Mouse (Mus musculus) midbrain, postnatal 0 days (tissue): ENCODE data around the gene Ipcef1. TPM values are rescaled to one million over a fixed set of nuclear protein-coding genes. Genes with fewer than 3 reads are reported as not detected.

Source experiments
- ATAC-seq: fragments of 200-750 bp; cut with Nextera tagmentation; 2 replicates; pipeline ENCODE4 v1.8.0; 2017; ENCODE audit warnings: moderate number of reproducible peaks, mild to moderate bottlenecking, moderate TSS enrichment, moderate library complexity; ENCODE audit not compliant: low FRiP score
- DNase-seq: peaks from one replicate; pipeline ENCODE4 v3.0.0-alpha.2; 2015; ENCODE audit warnings: low spot score
- H3K27ac ChIP-seq: fragments of 300-500 bp; sonication (generic); 2 replicates; pipeline ENCODE4 v1.5.1; 2014; ENCODE audit warnings: low read depth, mild to moderate bottlenecking, low read length, mixed read lengths
- H3K27me3 ChIP-seq: fragments of 300-500 bp; sonication (generic); 2 replicates; pipeline ENCODE4 v1.6.1; 2014; ENCODE audit warnings: low read length, control low read depth, mixed read lengths; ENCODE audit not compliant: insufficient read depth
- H3K36me3 ChIP-seq: fragments of 300-500 bp; sonication (generic); 2 replicates; pipeline ENCODE4 v1.6.1; 2014; ENCODE audit warnings: low read length, control low read depth, mixed read lengths; ENCODE audit not compliant: insufficient read depth
- H3K4me1 ChIP-seq: fragments of 300-500 bp; sonication (generic); 2 replicates; pipeline ENCODE4 v1.6.1; 2014; ENCODE audit warnings: mild to moderate bottlenecking, control low read depth, antibody characterized with exemption, low read length, mixed read lengths; ENCODE audit not compliant: insufficient read depth
- H3K4me2 ChIP-seq: fragments of 300-500 bp; sonication (generic); 2 replicates; pipeline ENCODE4 v1.6.1; 2014; ENCODE audit warnings: low read depth, mild to moderate bottlenecking, low read length, mixed read lengths; ENCODE audit not compliant: poor library complexity, severe bottlenecking
- H3K4me3 ChIP-seq: fragments of 300-500 bp; sonication (generic); 2 replicates; pipeline ENCODE4 v1.5.1; 2014; ENCODE audit warnings: low read depth, mild to moderate bottlenecking, low read length, moderate library complexity
- H3K9ac ChIP-seq: fragments of 300-500 bp; sonication (generic); replicated peaks from 2 replicates; pipeline ENCODE4 v1.6.1; 2014; ENCODE audit warnings: mild to moderate bottlenecking, low read length, moderate library complexity, mixed read lengths; ENCODE audit not compliant: poor library complexity, severe bottlenecking
- H3K9me3 ChIP-seq: fragments of 300-500 bp; sonication (generic); 2 replicates; pipeline ENCODE4 v1.6.1; 2016; ENCODE audit warnings: low read length, control low read depth
- CTCF ChIP-seq: IDR thresholded peaks from 2 replicates; pipeline ENCODE4 v1.5.1; 2016; ENCODE audit warnings: antibody characterized with exemption, mild to moderate bottlenecking
- WGBS: fragments of 180-500 bp; shearing (Covaris S2); extraction: QIAGEN DNeasy Blood & Tissue Kit; methylation state at CpG from one replicate; pipeline ENCODE4 v1.1.7; 2014; 5-methylcytosine and 5-hydroxymethylcytosine counted together
- polyA plus RNA-seq: library from polyadenylated mRNA; unstranded; fragments of >200 nt; fragmentation: Nextera tagmentation; extraction: Ambion mirVana; gene quantifications from 2 replicates; pipeline ENCODE4 v1.2.1, GENCODE M21; 2015
- total RNA-seq: library from RNA; depleted of rRNA; stranded (reverse); fragments of >200 nt; gene quantifications from 2 replicates; pipeline ENCODE4 v1.2.3, GENCODE M21; 2014

The Ipcef1 gene
- total and polyA plus RNA-seq, 2 experiments from 2014 or later, result 1.8 to 6.1 TPM

DNA sequence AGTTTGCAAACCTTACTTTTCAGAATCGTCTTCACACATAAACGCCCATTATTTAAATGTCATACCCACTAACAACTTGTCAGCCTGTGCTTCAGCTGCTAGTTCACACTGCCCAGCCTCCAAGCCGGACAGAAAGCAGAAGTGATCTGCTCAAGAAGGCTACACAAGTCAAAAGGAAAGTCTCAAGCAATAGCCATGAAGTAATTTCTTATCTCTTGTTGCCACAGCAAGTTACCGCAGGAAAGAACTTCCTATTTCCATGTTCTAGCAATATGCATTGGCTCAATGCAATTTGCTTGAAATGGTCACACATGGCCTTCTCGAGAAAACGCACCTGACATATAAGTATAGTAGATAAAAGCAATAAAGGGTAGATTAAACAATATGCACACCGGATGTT, 10.7 kb upstream of the Ipcef1 start:
- ATAC-seq, result no peak
- H3K4me2 ChIP-seq, result no peak overlapping the region
- no peak overlapping the region for H3K27ac ChIP-seq
- no peaks in the 10 kb centered on the region for H3K9me3 ChIP-seq
- no peak for DNase-seq
- H3K9ac ChIP-seq, result no peak overlapping the region
- no peaks in the 10 kb centered on the region for H3K4me1 ChIP-seq
- H3K27me3 ChIP-seq, result no peaks in the 10 kb centered on the region
- H3K4me3 ChIP-seq, result no peak overlapping the region
- WGBS, result 91% methylated on average over 7 of the region's 7 CpGs
- no peaks in the 10 kb centered on the region for H3K36me3 ChIP-seq
- no peak for TF ChIP-seq CTCF

DNA sequence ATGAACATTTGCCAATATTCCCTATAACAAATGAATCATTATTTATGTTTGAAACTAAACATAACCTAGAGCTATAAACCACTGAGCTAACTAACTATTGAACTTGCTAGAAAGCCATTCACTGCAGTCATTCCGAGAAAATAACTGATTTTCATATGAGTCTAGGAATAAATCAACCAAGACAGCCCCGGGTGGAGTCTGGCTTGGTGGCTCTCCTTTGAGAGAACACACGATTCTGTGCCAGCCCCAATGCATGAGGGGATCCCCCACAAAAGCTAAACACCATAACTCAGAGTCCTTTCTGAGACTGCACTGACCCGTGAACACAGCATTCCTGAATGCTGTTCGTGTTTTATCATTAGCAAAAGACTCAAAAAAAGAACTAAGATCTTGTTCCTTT, 8.0 kb upstream of the Ipcef1 start:
- ATAC-seq, result no peak
- Histone ChIP-seq H3K27ac (no peak overlapping the region), H3K4me3 (no peak overlapping the region), H3K4me2 (no peak overlapping the region), H3K9me3 (no peaks in the 10 kb centered on the region), H3K36me3 (no peaks in the 10 kb centered on the region), H3K4me1 (no peaks in the 10 kb centered on the region), H3K9ac (no peak overlapping the region), H3K27me3 (no peaks in the 10 kb centered on the region)
- WGBS, result 67% methylated on average over 5 of the region's 5 CpGs
- TF ChIP-seq CTCF, result no peak
- DNase-seq, result no peak

DNA sequence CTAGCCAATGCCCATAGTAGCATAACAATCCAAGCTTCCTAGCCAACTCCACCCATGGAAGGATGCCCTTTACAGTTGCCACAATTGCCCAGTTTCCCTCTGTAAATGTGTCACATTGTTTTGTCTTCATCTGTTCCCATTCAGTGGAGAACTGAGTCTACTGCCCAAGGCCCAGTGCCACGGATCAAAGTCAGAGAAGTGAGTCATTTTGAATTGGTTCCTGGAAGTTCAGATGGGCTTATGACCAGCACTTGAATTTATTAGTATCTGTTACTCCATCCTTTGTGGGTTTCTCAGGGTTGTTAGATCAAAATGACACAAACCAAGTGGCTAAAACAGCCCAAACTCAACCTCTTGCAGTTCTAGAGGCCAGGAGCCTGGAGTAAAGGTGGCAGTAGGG, 5.3 kb upstream of the Ipcef1 start:
- H3K4me2 ChIP-seq, result no peak overlapping the region
- H3K36me3 ChIP-seq, result no peaks in the 10 kb centered on the region
- DNase-seq (no peak), ATAC-seq (no peak)
- no peaks in the 10 kb centered on the region for H3K9me3 ChIP-seq
- no peak overlapping the region for H3K9ac ChIP-seq
- no peaks in the 10 kb centered on the region for H3K4me1 ChIP-seq
- H3K4me3 ChIP-seq, result no peak overlapping the region
- H3K27ac ChIP-seq, result no peak overlapping the region
- 94% methylated on average over 1 of the region's 1 CpGs for WGBS
- H3K27me3 ChIP-seq, result no peaks in the 10 kb centered on the region
- TF ChIP-seq CTCF, result no peak

DNA sequence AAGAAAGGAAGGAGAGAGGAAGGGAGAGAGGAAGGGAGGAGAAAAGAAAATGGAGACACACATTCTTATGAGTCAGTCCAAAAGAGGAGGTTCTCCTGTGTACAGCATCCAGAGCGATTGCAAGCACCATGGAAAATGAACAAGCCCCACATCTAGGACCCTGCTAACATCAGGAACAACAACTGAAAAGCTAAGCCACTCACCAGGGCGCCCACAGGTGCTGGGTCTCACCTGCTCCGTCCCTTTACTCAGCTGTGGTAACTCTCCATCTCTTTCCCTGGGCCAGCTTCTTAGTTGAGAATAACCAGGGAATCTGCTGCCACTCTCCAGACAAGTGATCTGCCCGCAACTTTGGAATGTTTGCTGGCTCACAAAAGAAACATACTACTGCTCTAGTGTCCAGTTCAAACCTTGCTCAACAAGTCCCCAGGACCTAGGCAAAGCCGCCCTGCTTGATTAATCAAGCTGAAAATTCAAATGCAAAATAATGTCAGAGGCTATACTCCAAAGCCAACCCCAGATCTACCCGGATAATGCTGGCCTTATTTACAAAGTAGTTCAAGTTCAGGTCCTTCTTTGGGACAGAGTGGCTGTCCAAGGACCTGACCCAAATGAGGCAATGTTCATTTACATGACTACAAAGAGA, 2.4 kb upstream of the Ipcef1 start:
- no peak for ATAC-seq
- H3K4me2 ChIP-seq, result no peak overlapping the region
- H3K4me1 ChIP-seq, result 0 out of 2 replicates have a peak, but pooled peaks cover 2% of the 10 kb centered on the region
- H3K27me3 ChIP-seq, result no peaks in the 10 kb centered on the region
- H3K9me3 ChIP-seq, result no peaks in the 10 kb centered on the region
- no peak overlapping the region for H3K9ac ChIP-seq
- H3K4me3 ChIP-seq, result no peak overlapping the region
- no peak for TF ChIP-seq CTCF
- WGBS, result 73% methylated on average over 6 of the region's 6 CpGs
- no peaks in the 10 kb centered on the region for H3K36me3 ChIP-seq
- DNase-seq, result no peak
- H3K27ac ChIP-seq, result no peak overlapping the region

DNA sequence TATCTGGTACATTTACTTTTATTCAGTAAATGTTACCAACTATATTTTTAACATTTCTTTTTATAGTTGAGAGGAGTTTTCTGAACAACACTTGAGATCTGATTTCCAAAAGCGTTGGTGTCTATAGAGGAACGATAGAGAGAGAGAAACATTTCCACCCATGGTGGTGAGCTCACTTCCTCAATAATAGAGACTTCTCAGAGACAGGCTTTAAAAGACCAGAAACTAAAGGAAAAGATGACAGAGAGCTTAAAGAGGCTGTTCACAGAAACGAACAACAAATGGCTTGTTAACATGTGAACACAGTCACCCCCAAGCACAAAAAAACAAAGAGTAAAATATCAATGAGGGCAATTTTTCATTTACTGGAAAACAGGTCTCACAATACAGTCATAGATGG, 2.4 kb downstream of the Ipcef1 start:
- H3K27ac ChIP-seq, result no peak overlapping the region
- ATAC-seq, result no peak
- no peak overlapping the region for H3K4me3 ChIP-seq
- no peaks in the 10 kb centered on the region for H3K36me3 ChIP-seq
- no peak for TF ChIP-seq CTCF
- no peak overlapping the region for H3K9ac ChIP-seq
- H3K4me2 ChIP-seq, result no peak overlapping the region
- H3K9me3 ChIP-seq, result no peaks in the 10 kb centered on the region
- H3K4me1 ChIP-seq, result 0 out of 2 replicates have a peak, but pooled peaks cover 2% of the 10 kb centered on the region
- WGBS, result 80% methylated on average over 3 of the region's 3 CpGs
- H3K27me3 ChIP-seq, result no peaks in the 10 kb centered on the region
- DNase-seq, result no peak

DNA sequence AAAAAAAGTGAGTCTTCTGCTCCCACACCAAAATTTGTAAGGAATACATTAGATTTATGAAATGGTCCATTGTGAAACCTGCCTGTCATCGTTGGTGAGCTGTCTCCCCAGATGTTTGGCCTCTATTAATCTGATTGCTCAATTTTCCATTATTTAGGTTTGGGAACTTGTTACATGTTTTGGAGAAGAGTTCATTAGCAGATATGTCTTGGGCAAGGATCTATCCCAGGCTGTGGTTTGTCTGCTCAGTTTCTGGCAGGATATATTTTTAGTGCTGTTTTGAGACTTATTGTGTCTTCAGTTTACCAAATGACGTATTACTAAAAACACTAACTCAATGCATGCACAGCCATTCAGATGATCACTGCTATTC, 4.4 kb downstream of the Ipcef1 start:
- Histone ChIP-seq H3K9ac (no peak overlapping the region), H3K27ac (no peak overlapping the region), H3K4me2 (no peak overlapping the region), H3K9me3 (no peaks in the 10 kb centered on the region), H3K4me1 (0 out of 2 replicates have a peak, but pooled peaks cover 2% of the 10 kb centered on the region), H3K4me3 (no peak overlapping the region), H3K36me3 (no peaks in the 10 kb centered on the region), H3K27me3 (no peaks in the 10 kb centered on the region)
- ATAC-seq (no peak), DNase-seq (no peak)
- TF ChIP-seq CTCF, result no peak
- 72% methylated on average over 2 of the region's 2 CpGs for WGBS
